Mouse (Mus musculus): ENCODE measurements around the gene Stat6. TPM values are rescaled to one million over a fixed set of nuclear protein-coding genes. Genes with fewer than 3 reads are reported as not detected.
A peak's percentile ranks its signal among the peaks of the same experiment; 100 is the strongest.

The Stat6 gene
- total RNA-seq, 2 experiments from 2014 or later, result 8.6 to 10.0 TPM

GRCm38 (mm10) chr10:127694636-127695035 lies 51.9 kb downstream of the Stat6 start:
- intact Hi-C loops (cut with DNase I), result loop anchor here (2.0 to 5.0 kb wide), 2 partner anchors 38 to 243 kb away; no protein-coding TSS in a partner anchor
- peak in 1 of 2 experiments; percentile 50 for DNase-seq (ENCODE audit: low spot score in 2 of 2)

- intact Hi-C loops (cut with DNase I), result loop anchor here (2.0 to 5.0 kb wide), 2 partner anchors 37 to 242 kb away; no protein-coding TSS in a partner anchor
- no peak for DNase-seq (ENCODE audit: low spot score in 2 of 2)
These were observed 53.0 kb downstream of the Stat6 start for GRCm38 (mm10) chr10:127695775-127696174.

GRCm38 (mm10) chr10:127698966-127699365 lies 56.2 kb downstream of the Stat6 start:
- intact Hi-C loops (cut with DNase I), result loop anchor here (5.0 kb wide), 1 partner anchor 238 kb away; no protein-coding TSS in a partner anchor
- DNase-seq (ENCODE audit: low spot score in 2 of 2), result no peak

- intact Hi-C loops (cut with DNase I), result no loop called here
- no peak for DNase-seq (ENCODE audit: low spot score in 2 of 2)
These were observed 60.5 kb downstream of the Stat6 start for GRCm38 (mm10) chr10:127703299-127703698.

- intact Hi-C loops (cut with DNase I), result no loop called here
- DNase-seq (ENCODE audit: low spot score in 2 of 2), result no peak
These were observed 61.5 kb downstream of the Stat6 start for GRCm38 (mm10) chr10:127704293-127704692.

- intact Hi-C loops (cut with DNase I), result no loop called here
- DNase-seq (ENCODE audit: low spot score in 2 of 2), result no peak
These were observed 62.0 kb downstream of the Stat6 start, which contains the start of gene Myo1a for GRCm38 (mm10) chr10:127704766-127705220. TSS of gene Myo1a (plus strand) at chr10:127705170.

GRCm38 (mm10) chr10:127705783-127706182 lies 63.0 kb downstream of the Stat6 start:
- DNase-seq (ENCODE audit: low spot score in 2 of 2), result no peak
- intact Hi-C loops (cut with DNase I), result no loop called here

- DNase-seq (ENCODE audit: low spot score in 2 of 2), result no peak
- intact Hi-C loops (cut with DNase I), result no loop called here
These were observed 64.9 kb downstream of the Stat6 start for GRCm38 (mm10) chr10:127707721-127708120.

GRCm38 (mm10) chr10:127708850-127709370 lies 66.1 kb downstream of the Stat6 start:
- intact Hi-C loops (cut with DNase I), result no loop called here

GRCm38 (mm10) chr10:127710331-127710730 lies 67.5 kb downstream of the Stat6 start:
- intact Hi-C loops (cut with DNase I), result no loop called here
- DNase-seq (ENCODE audit: low spot score in 2 of 2), result no peak

More at GRCm38 (mm10) chr10:127708850-127709370, 66.1 kb downstream of the Stat6 start:
- DNase-seq (ENCODE audit: low spot score in 2 of 2), result no peak

Other genes with a start within 250 kb of the Stat6 start
- gene Stac3, start 141.3 kb upstream of the Stat6 start, total RNA-seq (2021), result 10 to 100 TPM in 1 of 2 experiments, 1 to 10 TPM in 1; 3.0 to 10.0 TPM
- 1 to 10 TPM; 7.4 to 8.9 TPM for gene Ndufa4l2, start 128.0 kb upstream of the Stat6 start, total RNA-seq (2021)
- 10 to 100 TPM; 27.5 to 32.9 TPM for gene Shmt2, start 120.5 kb upstream of the Stat6 start, total RNA-seq (2021)
- gene Nxph4, start 108.4 kb upstream of the Stat6 start, total RNA-seq (2021), result 1 to 10 TPM; 4.4 to 7.4 TPM
- gene Lrp1, start 21.8 kb upstream of the Stat6 start, total RNA-seq (2021), result 100 to 1,000 TPM; 285 to 305 TPM
- gene Nemp1, start 23.9 kb downstream of the Stat6 start, total RNA-seq (2021), result 1 to 10 TPM; 3.9 to 4.6 TPM
- 10 to 100 TPM; 35.2 to 40.7 TPM for gene Nab2, start 25.6 kb downstream of the Stat6 start, total RNA-seq (2021)
- gene Myo1a, start 62.2 kb downstream of the Stat6 start, total RNA-seq (2021), result under 1 TPM; 0.21 to 0.51 TPM
- gene Tac2, start 81.5 kb downstream of the Stat6 start, total RNA-seq (2021), result 10 to 100 TPM; 15.3 to 21.0 TPM
- gene Zbtb39, start 96.6 kb downstream of the Stat6 start, total RNA-seq (2021), result 1 to 10 TPM; 8.5 to 8.8 TPM
- 1 to 10 TPM; 1.3 to 1.5 TPM for gene Gpr182, start 108.7 kb downstream of the Stat6 start, total RNA-seq (2021)
- under 1 TPM; 0.18 to 0.21 TPM for gene Rdh1, start 116.7 kb downstream of the Stat6 start, total RNA-seq (2021)
- gene Rdh16f1, start 116.8 kb downstream of the Stat6 start, total RNA-seq (2021), result not detected
- gene Rdh9, start 133.4 kb downstream of the Stat6 start, total RNA-seq (2021), result under 1 TPM; 0.87 to 0.94 TPM
- gene Rdh16, start 158.2 kb downstream of the Stat6 start, total RNA-seq (2021), result not detected
- not detected for gene Rdh19, start 206.9 kb downstream of the Stat6 start, total RNA-seq (2021)
- not detected for gene Rdh16f2, start 223.5 kb downstream of the Stat6 start, total RNA-seq (2021)
- gene Rdh7, start 245.8 kb downstream of the Stat6 start, total RNA-seq (2021), result not detected